Mouse (Mus musculus) intestine, embryonic 16.5 days (tissue): ENCODE results near the gene Dnmt3l. TPM values are rescaled to one million over a fixed set of nuclear protein-coding genes. Genes with fewer than 3 reads are reported as not detected.

ENCODE experiments used
- ATAC-seq: fragments of 200-750 bp; cut with Nextera tagmentation; 2 replicates; pipeline ENCODE4 v1.8.0; 2017; ENCODE audit warnings: moderate TSS enrichment, moderate library complexity
- H3K27ac ChIP-seq: fragments of 300-500 bp; sonication (generic); 2 replicates; pipeline ENCODE4 v1.5.1; 2014; ENCODE audit warnings: mild to moderate bottlenecking, low read length
- H3K27me3 ChIP-seq: fragments of 300-500 bp; sonication (generic); replicated peaks from 2 replicates; pipeline ENCODE4 v1.6.1; 2014; ENCODE audit warnings: low read length, control low read depth, mixed read lengths; ENCODE audit not compliant: control insufficient read depth, insufficient read depth
- H3K36me3 ChIP-seq: fragments of 300-500 bp; sonication (generic); 2 replicates; pipeline ENCODE4 v1.6.1; 2014; ENCODE audit warnings: low read length, control low read depth; ENCODE audit not compliant: control insufficient read depth, insufficient read depth
- H3K4me1 ChIP-seq: fragments of 300-500 bp; sonication (generic); 2 replicates; pipeline ENCODE4 v1.6.1; 2014; ENCODE audit warnings: low read length, control low read depth, mixed read lengths; ENCODE audit not compliant: control insufficient read depth, insufficient read depth
- H3K4me2 ChIP-seq: fragments of 300-500 bp; sonication (generic); 2 replicates; pipeline ENCODE4 v1.6.1; 2014; ENCODE audit warnings: low read depth, low read length, control low read depth
- H3K4me3 ChIP-seq: fragments of 300-500 bp; sonication (generic); 2 replicates; pipeline ENCODE4 v1.5.1; 2014; ENCODE audit warnings: mild to moderate bottlenecking, low read length
- H3K9ac ChIP-seq: fragments of 300-500 bp; sonication (generic); 2 replicates; pipeline ENCODE4 v1.6.1; 2014; ENCODE audit warnings: low read depth, low read length
- H3K9me3 ChIP-seq: fragments of 300-500 bp; sonication (generic); 2 replicates; pipeline ENCODE4 v1.6.1; 2016; ENCODE audit warnings: low read length, control low read depth; ENCODE audit not compliant: control insufficient read depth
- WGBS: fragments of 180-500 bp; shearing (Covaris S2); extraction: QIAGEN DNeasy Blood & Tissue Kit; methylation state at CpG from one replicate; pipeline ENCODE4 v1.1.7; 2014; 5-methylcytosine and 5-hydroxymethylcytosine counted together
- polyA plus RNA-seq: library from polyadenylated mRNA; unstranded; fragments of >200 nt; fragmentation: Nextera tagmentation; extraction: Ambion mirVana; gene quantifications from 2 replicates; pipeline ENCODE4 v1.2.1, GENCODE M21; 2015

The Dnmt3l gene
- polyA plus RNA-seq, 1 experiment from 2014 or later: 0.29 TPM

- H3K4me3 ChIP-seq: peak overlapping the region; percentile 20
- H3K9me3 ChIP-seq: no peaks in the 10 kb centered on the region; the same call in 1 of the 2 replicates
- H3K4me2 ChIP-seq: peak overlapping the region; percentile 42
- no peak overlapping the region for H3K27ac ChIP-seq
- WGBS: 14% methylated on average over 16 of the region's 16 CpGs
- H3K4me1 ChIP-seq: 0 out of 2 replicates have a peak, but pooled peaks cover 14% of the 10 kb centered on the region
- ATAC-seq: 0 out of 2 replicates have a peak, but pooled peaks have one; percentile 29
- no peaks in the 10 kb centered on the region for H3K36me3 ChIP-seq
- H3K9ac ChIP-seq: no peak overlapping the region
- no peaks in the 10 kb centered on the region for H3K27me3 ChIP-seq
Observed at GRCm38 (mm10) chr10:78100989-78101780, 59.4 kb downstream of the Dnmt3l start.

GRCm38 (mm10) chr10:78104555-78105490 is 63.1 kb downstream of the Dnmt3l start:
- no peak overlapping the region for H3K4me3 ChIP-seq
- H3K27ac ChIP-seq: peak overlapping the region; percentile 45; the same call in 1 of the 2 replicates
- H3K9me3 ChIP-seq: no peaks in the 10 kb centered on the region
- H3K36me3 ChIP-seq: no peaks in the 10 kb centered on the region; the same call in 1 of the 2 replicates
- WGBS: 42% methylated on average over 11 of the region's 11 CpGs
- ATAC-seq: peak; percentile 76
- 0 out of 2 replicates have a peak, but pooled peaks cover 14% of the 10 kb centered on the region for H3K4me1 ChIP-seq
- H3K27me3 ChIP-seq: no peaks in the 10 kb centered on the region
- H3K4me2 ChIP-seq: no peak overlapping the region
- no peak overlapping the region for H3K9ac ChIP-seq

- Histone ChIP-seq H3K4me2 (no peak overlapping the region), H3K36me3 (no peaks in the 10 kb centered on the region; the same call in 1 of the 2 replicates), H3K9ac (no peak overlapping the region), H3K27me3 (no peaks in the 10 kb centered on the region), H3K4me1 (0 out of 2 replicates have a peak, but pooled peaks cover 14% of the 10 kb centered on the region), H3K4me3 (no peak overlapping the region), H3K27ac (peak overlapping the region; percentile 6; the same call in 1 of the 2 replicates), H3K9me3 (no peaks in the 10 kb centered on the region)
- ATAC-seq: no peak
- 75% methylated on average over 12 of the region's 12 CpGs for WGBS
Observed at GRCm38 (mm10) chr10:78105548-78105947, 63.8 kb downstream of the Dnmt3l start.

Other genes with a start within 250 kb of the Dnmt3l start
- not detected in 2 replicates for gene Gm9639, start 246.9 kb upstream of the Dnmt3l start, polyA plus RNA-seq
- not detected in 2 replicates for gene Gm19668, start 242.8 kb upstream of the Dnmt3l start, polyA plus RNA-seq
- not detected in 2 replicates for gene Gm9507, start 230.1 kb upstream of the Dnmt3l start, polyA plus RNA-seq
- gene Gm2696, start 227.3 kb upstream of the Dnmt3l start, polyA plus RNA-seq: not detected in 2 replicates
- gene Krtap10-4, start 214.9 kb upstream of the Dnmt3l start, polyA plus RNA-seq: not detected in 2 replicates
- gene Krtap10-10, start 206.0 kb upstream of the Dnmt3l start, polyA plus RNA-seq: not detected in 2 replicates
- gene Gm36176, start 195.1 kb upstream of the Dnmt3l start, polyA plus RNA-seq: not detected in 2 replicates
- not detected in 2 replicates for gene Gm10318, start 189.1 kb upstream of the Dnmt3l start, polyA plus RNA-seq
- not detected in 2 replicates for gene Gm3285, start 180.0 kb upstream of the Dnmt3l start, polyA plus RNA-seq
- gene Lrrc3, start 139.4 kb upstream of the Dnmt3l start, polyA plus RNA-seq: 3.3 TPM in 2 replicates
- gene Trpm2, start 71.4 kb upstream of the Dnmt3l start, polyA plus RNA-seq: 0.91 and 0.92 TPM in 2 replicates
- gene 1810043G02Rik, start 63.4 kb upstream of the Dnmt3l start, polyA plus RNA-seq: 16.0 and 17.5 TPM in 2 replicates
- 282 and 298 TPM in 2 replicates for gene Pfkl, start 31.9 kb upstream of the Dnmt3l start, polyA plus RNA-seq
- 0.16 and 0.20 TPM in 2 replicates for gene Aire, start 1.7 kb downstream of the Dnmt3l start, polyA plus RNA-seq
- 5.9 and 6.7 TPM in 2 replicates for gene Icosl, start 27.4 kb downstream of the Dnmt3l start, polyA plus RNA-seq
- 43.8 and 45.7 TPM in 2 replicates for gene D10Jhu81e, start 127.8 kb downstream of the Dnmt3l start, polyA plus RNA-seq
- 15.5 TPM in 2 replicates for gene Pwp2, start 143.2 kb downstream of the Dnmt3l start, polyA plus RNA-seq
- gene Trappc10, start 202.7 kb downstream of the Dnmt3l start, polyA plus RNA-seq: 3.3 and 4.9 TPM in 2 replicates